Mouse (Mus musculus): Measurements from ENCODE around the gene Synpo2l. TPM values are rescaled to one million over a fixed set of nuclear protein-coding genes. Genes with fewer than 3 reads are reported as not detected.

The Synpo2l gene
- polyA plus RNA-seq, 1 experiment = 0.38 TPM

- TF ChIP-seq POLR2A (IDR thresholded peaks at IDR 0.05; ENCODE audit: control insufficient read depth, low read depth, low read length) (no peak), CTCF (IDR thresholded peaks at IDR 0.05; ENCODE audit: control insufficient read depth, insufficient read depth, insufficient replicate concordance, low read depth, low read length) (no peak)
- Histone ChIP-seq H3K27me3 (ENCODE audit: control insufficient read depth, insufficient read depth, low read length) (no peaks in the 10 kb centered on the region), H3K4me3 (ENCODE audit: control insufficient read depth, low read depth, low read length) (peak overlapping the region; percentile 91), H3K36me3 (ENCODE audit: control insufficient read depth, insufficient read depth, low read length) (no peaks in the 10 kb centered on the region), H3K27ac (ENCODE audit: control insufficient read depth, insufficient read depth, low read depth, low read length) (peak overlapping the region; percentile 80), H3K4me1 (ENCODE audit: control insufficient read depth, insufficient read depth, low read length) (no peaks in the 10 kb centered on the region; the same call in 1 of the 2 replicates)
Observed at GRCm38 (mm10) chr14:20702096-20702740, 34.1 kb upstream of the Synpo2l start.

GRCm38 (mm10) chr14:20701554-20701953, 33.4 kb upstream of the Synpo2l start:
- Histone ChIP-seq H3K36me3 (ENCODE audit: control insufficient read depth, insufficient read depth, low read length) (no peaks in the 10 kb centered on the region), H3K27ac (ENCODE audit: control insufficient read depth, insufficient read depth, low read depth, low read length) (no peak overlapping the region)

GRCm38 (mm10) chr14:20700362-20700761, 32.2 kb upstream of the Synpo2l start:
- no peaks in the 10 kb centered on the region for H3K27me3 ChIP-seq (ENCODE audit: control insufficient read depth, insufficient read depth, low read length)
- no peak overlapping the region for H3K4me3 ChIP-seq (ENCODE audit: control insufficient read depth, low read depth, low read length)
- no peak for TF ChIP-seq POLR2A (IDR thresholded peaks at IDR 0.05; ENCODE audit: control insufficient read depth, low read depth, low read length)
- TF ChIP-seq CTCF (IDR thresholded peaks at IDR 0.05; ENCODE audit: control insufficient read depth, insufficient read depth, insufficient replicate concordance, low read depth, low read length) = no peak
- H3K4me1 ChIP-seq (ENCODE audit: control insufficient read depth, insufficient read depth, low read length) = peaks cover 7% of the 10 kb centered on the region
- H3K36me3 ChIP-seq (ENCODE audit: control insufficient read depth, insufficient read depth, low read length) = no peaks in the 10 kb centered on the region
- H3K27ac ChIP-seq (ENCODE audit: control insufficient read depth, insufficient read depth, low read depth, low read length) = no peak overlapping the region

More at GRCm38 (mm10) chr14:20701554-20701953, 33.4 kb upstream of the Synpo2l start:
- Histone ChIP-seq H3K4me1 (ENCODE audit: control insufficient read depth, insufficient read depth, low read length) (no peaks in the 10 kb centered on the region; the same call in 1 of the 2 replicates), H3K27me3 (ENCODE audit: control insufficient read depth, insufficient read depth, low read length) (no peaks in the 10 kb centered on the region), H3K4me3 (ENCODE audit: control insufficient read depth, low read depth, low read length) (peak overlapping the region; percentile 10; the same call in 1 of the 2 replicates)
- TF ChIP-seq CTCF (IDR thresholded peaks at IDR 0.05; ENCODE audit: control insufficient read depth, insufficient read depth, insufficient replicate concordance, low read depth, low read length) = no peak
- no peak for TF ChIP-seq POLR2A (IDR thresholded peaks at IDR 0.05; ENCODE audit: control insufficient read depth, low read depth, low read length)

GRCm38 (mm10) chr14:20698515-20698914, 30.4 kb upstream of the Synpo2l start:
- Histone ChIP-seq H3K27me3 (ENCODE audit: control insufficient read depth, insufficient read depth, low read length) (no peaks in the 10 kb centered on the region), H3K4me1 (ENCODE audit: control insufficient read depth, insufficient read depth, low read length) (peaks cover 12% of the 10 kb centered on the region)
- TF ChIP-seq CTCF (IDR thresholded peaks at IDR 0.05; ENCODE audit: control insufficient read depth, insufficient read depth, insufficient replicate concordance, low read depth, low read length) (no peak), POLR2A (IDR thresholded peaks at IDR 0.05; ENCODE audit: control insufficient read depth, low read depth, low read length) (no peak)

GRCm38 (mm10) chr14:20696986-20697385, 28.8 kb upstream of the Synpo2l start:
- Histone ChIP-seq H3K4me1 (ENCODE audit: control insufficient read depth, insufficient read depth, low read length) (peaks cover 12% of the 10 kb centered on the region), H3K4me3 (ENCODE audit: control insufficient read depth, low read depth, low read length) (no peak overlapping the region)

More at GRCm38 (mm10) chr14:20698515-20698914, 30.4 kb upstream of the Synpo2l start:
- Histone ChIP-seq H3K36me3 (ENCODE audit: control insufficient read depth, insufficient read depth, low read length) (no peaks in the 10 kb centered on the region), H3K4me3 (ENCODE audit: control insufficient read depth, low read depth, low read length) (no peak overlapping the region), H3K27ac (ENCODE audit: control insufficient read depth, insufficient read depth, low read depth, low read length) (no peak overlapping the region)

DNA sequence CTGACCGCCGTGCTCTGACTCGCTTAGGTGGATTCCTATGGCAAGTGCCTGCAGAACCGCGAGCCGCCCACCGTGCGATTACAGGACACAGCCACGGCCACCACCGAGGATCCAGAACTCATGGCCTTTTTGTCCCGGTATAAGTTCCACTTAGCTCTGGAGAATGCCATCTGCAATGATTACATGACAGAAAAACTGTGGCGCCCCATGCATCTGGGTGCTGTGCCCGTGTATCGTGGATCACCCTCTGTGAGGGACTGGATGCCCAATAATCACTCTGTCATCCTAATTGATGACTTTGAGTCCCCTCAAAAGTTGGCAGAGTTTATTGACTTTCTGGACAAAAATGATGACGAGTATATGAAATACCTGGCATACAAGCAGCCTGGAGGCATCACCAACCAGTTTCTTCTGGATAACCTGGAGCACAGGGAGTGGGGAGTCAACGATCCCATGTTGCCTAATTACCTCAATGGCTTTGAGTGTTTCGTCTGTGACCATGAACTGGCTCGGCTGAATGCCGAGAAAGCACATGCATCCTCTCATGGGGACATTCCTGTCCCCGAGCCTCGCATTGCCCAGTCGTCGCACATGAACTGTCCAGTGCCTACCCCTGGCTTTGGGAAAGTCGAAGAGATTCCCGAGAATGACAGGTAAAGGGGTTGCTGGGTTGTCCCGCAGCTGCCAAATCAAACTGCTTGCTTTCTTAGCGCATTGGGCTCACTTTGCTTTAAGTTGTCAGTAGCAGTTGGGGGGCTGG, 27.8 kb upstream of the Synpo2l start:
- TF ChIP-seq CTCF (IDR thresholded peaks at IDR 0.05; ENCODE audit: control insufficient read depth, insufficient read depth, insufficient replicate concordance, low read depth, low read length) (no peak), POLR2A (IDR thresholded peaks at IDR 0.05; ENCODE audit: control insufficient read depth, low read depth, low read length) (no peak)
- Histone ChIP-seq H3K4me3 (ENCODE audit: control insufficient read depth, low read depth, low read length) (peak overlapping the region; percentile 88), H3K27me3 (ENCODE audit: control insufficient read depth, insufficient read depth, low read length) (no peaks in the 10 kb centered on the region), H3K4me1 (ENCODE audit: control insufficient read depth, insufficient read depth, low read length) (peaks cover 12% of the 10 kb centered on the region), H3K36me3 (ENCODE audit: control insufficient read depth, insufficient read depth, low read length) (no peaks in the 10 kb centered on the region; the same call in 1 of the 2 replicates), H3K27ac (ENCODE audit: control insufficient read depth, insufficient read depth, low read depth, low read length) (peak overlapping the region; percentile 28; the same call in 1 of the 2 replicates)

More at GRCm38 (mm10) chr14:20696986-20697385, 28.8 kb upstream of the Synpo2l start:
- H3K27ac ChIP-seq (ENCODE audit: control insufficient read depth, insufficient read depth, low read depth, low read length) = no peak overlapping the region
- TF ChIP-seq CTCF (IDR thresholded peaks at IDR 0.05; ENCODE audit: control insufficient read depth, insufficient read depth, insufficient replicate concordance, low read depth, low read length) (no peak), POLR2A (IDR thresholded peaks at IDR 0.05; ENCODE audit: control insufficient read depth, low read depth, low read length) (no peak)
- no peaks in the 10 kb centered on the region for H3K27me3 ChIP-seq (ENCODE audit: control insufficient read depth, insufficient read depth, low read length)
- H3K36me3 ChIP-seq (ENCODE audit: control insufficient read depth, insufficient read depth, low read length) = no peaks in the 10 kb centered on the region; the same call in 1 of the 2 replicates

Measured in testis, adult 2 months (tissue).